Comparison of ENCODE assay signal across 22 mouse cellular contexts in genomic region chr7:81348206-81348605, GRCm38 (mm10). TPM values are rescaled to one million over a fixed set of nuclear protein-coding genes. Genes with fewer than 3 reads are reported as not detected.
A peak's percentile ranks its signal among the peaks of the same experiment; 100 is the strongest.
DNase-seq lines count a peak whose midpoint lies in the region; ATAC-seq and TF ChIP-seq lines count a peak whose summit lies in the region.
"Had no signal": no experiment of that assay in that cellular context is flagged by ENCODE, and none has a peak within 500 bp of the region (broad histone marks: within the 10 kb centered on the region; RNA-seq: fewer than 3 reads in every experiment).

No protein-coding gene starts in this region.

- TF ChIP-seq POLR2A in thymus, adult 2 months (IDR thresholded peaks at IDR 0.05; ENCODE audit: control insufficient read depth, extremely low read depth, insufficient read depth, low read length, poor library complexity): no peak
- TF ChIP-seq POLR2A in bone marrow macrophage, adult 2 months (IDR thresholded peaks at IDR 0.05; ENCODE audit: borderline replicate concordance, low read depth, low read length): no peak

- no peaks in the 10 kb centered on the region for H3K27me3 ChIP-seq in thymus, adult 2 months (ENCODE audit: control insufficient read depth, insufficient read depth, low read length)
- H3K27me3 ChIP-seq: embryonic facial prominence, embryonic 12.5 days; embryonic facial prominence, embryonic 15.5 days; hindbrain, embryonic 13.5 days; intestine, embryonic 15.5 days had no signal

- H3K4me1 ChIP-seq in thymus, adult 2 months (replicated peaks; ENCODE audit: control insufficient read depth, insufficient read depth, low read length): peaks cover 28% of the 10 kb centered on the region
- peaks cover 28% of the 10 kb centered on the region for H3K4me1 ChIP-seq in bone marrow macrophage, adult 2 months (ENCODE audit: control insufficient read depth, insufficient read depth, low read length)

- WGBS in thymus, adult 2 months: 66% methylated on average over 7 of the region's 7 CpGs

- H3K4me3 ChIP-seq in thymus, adult 2 months (ENCODE audit: control insufficient read depth, insufficient read depth, low read length): no peak overlapping the region
- no peak overlapping the region for H3K4me3 ChIP-seq in bone marrow macrophage, adult 2 months (ENCODE audit: insufficient read depth, low read length)
- H3K4me3 ChIP-seq: embryonic facial prominence, embryonic 12.5 days; embryonic facial prominence, embryonic 15.5 days; forebrain, embryonic 12.5 days; hindbrain, embryonic 10.5 days; hindbrain, embryonic 13.5 days; intestine, embryonic 15.5 days had no signal

- H3K36me3 ChIP-seq in thymus, adult 2 months (ENCODE audit: control insufficient read depth, insufficient read depth, low read length): peaks cover 8% of the 10 kb centered on the region

- no peak for TF ChIP-seq CTCF in thymus, adult 2 months (IDR thresholded peaks at IDR 0.05; ENCODE audit: borderline replicate concordance, control insufficient read depth, extremely low read depth, insufficient read depth, low read length, poor library complexity)
- TF ChIP-seq CTCF in bone marrow macrophage, adult 2 months (IDR thresholded peaks at IDR 0.05; ENCODE audit: low read depth, low read length): no peak

- peak overlapping the region; percentile 69; the same call in 1 of the 2 replicates for H3K27ac ChIP-seq in thymus, adult 2 months (ENCODE audit: control insufficient read depth, insufficient read depth, low read length)
- H3K27ac ChIP-seq in bone marrow macrophage, adult 2 months (ENCODE audit: insufficient read depth, low read depth, low read length): peak overlapping the region; percentile 87
- H3K27ac ChIP-seq: embryonic facial prominence, embryonic 12.5 days; embryonic facial prominence, embryonic 15.5 days; forebrain, embryonic 12.5 days; hindbrain, embryonic 10.5 days; hindbrain, embryonic 13.5 days; intestine, embryonic 15.5 days had no signal

- ATAC-seq in hematopoietic stem cell, adult 5-6 weeks (replicated peaks in 1 of 2; ENCODE audit: insufficient read depth in 1 of 2, low FRiP score in 2 of 2, low TSS enrichment in 1 of 2, low read depth in 1 of 2, poor library complexity in 2 of 2, severe bottlenecking in 2 of 2): peak; percentile 33 to 37
- peak; percentile 17 for ATAC-seq in megakaryocyte progenitor cell, adult 5-6 weeks (replicated peaks; ENCODE audit: poor library complexity)
- ATAC-seq: CD4-positive, CD25-positive, alpha-beta regulatory T cell, adult 4 months; forebrain, embryonic 16.5 days; hindbrain, embryonic 16.5 days; intestine, embryonic 15.5 days had no signal

- no peak for DNase-seq in thymus, adult 2 months
- DNase-seq in thymus, adult 18-20 months: no peak
- DNase-seq in Muller cell, postnatal 12 days (ENCODE audit: inconsistent ontology term): no peak
- DNase-seq in spleen, adult 12 weeks (ENCODE audit: low spot score): no peak
- DNase-seq in cerebellum, adult 18-20 months: no peak
- DNase-seq: adrenal gland, adult 2 months; adrenal gland, postnatal 14 days; cerebellum, adult 11-12 months; cerebellum, adult 9-10 months; gastrocnemius, postnatal 14 days had no signal

RNA-seq across cellular contexts. Expression of gene Rps17, which starts 3.2 kb away (rescaled TPM):
- polyA plus RNA-seq in thymus, adult 2 months (2012; rRNA removed): 1,451 and 1,758 TPM in 2 replicates
- polyA plus RNA-seq in bone marrow macrophage, adult 2 months (2012; ENCODE audit: insufficient read depth, insufficient read length, missing spikeins): 1,512 and 1,555 TPM in 2 replicates
- total RNA-seq in hematopoietic stem cell, adult 5-6 weeks (2017): 3,468 and 4,593 TPM in 2 replicates
- total RNA-seq in megakaryocyte progenitor cell, adult 5-6 weeks (2015): 3,688 and 3,886 TPM in 2 replicates
- 3,921 and 4,474 TPM in 2 replicates for total RNA-seq in megakaryocyte progenitor cell, adult 5-6 weeks (2017)
